Mouse (Mus musculus) mouse embryonic stem cell (cell line): ENCODE measurements around the gene Ackr4.

Experiments
- in situ Hi-C, 2 experiments: fragments of 300-500 bp; cut with MboI; formaldehyde crosslinking; loops; 1 replicate in 1 of 2; 3 replicates in 1 of 2; pipeline ENCODE4 v1.14.3; 2019 to 2020; ENCODE audit warnings: low sequenced_read_pairs in 2 of 2, low pct_unique_long_range_greater_than_20kb in 1 of 2, mixed read lengths in 1 of 2; ENCODE audit not compliant: unreplicated experiment in 1 of 2

Gene Ackr4

GRCm38 (mm10) chr9:104126833-104127232 is at the start of gene Ackr4:
TSS of gene Ackr4 (minus strand) at chr9:104126933.
- in situ Hi-C loops: no loop called here

DNA sequence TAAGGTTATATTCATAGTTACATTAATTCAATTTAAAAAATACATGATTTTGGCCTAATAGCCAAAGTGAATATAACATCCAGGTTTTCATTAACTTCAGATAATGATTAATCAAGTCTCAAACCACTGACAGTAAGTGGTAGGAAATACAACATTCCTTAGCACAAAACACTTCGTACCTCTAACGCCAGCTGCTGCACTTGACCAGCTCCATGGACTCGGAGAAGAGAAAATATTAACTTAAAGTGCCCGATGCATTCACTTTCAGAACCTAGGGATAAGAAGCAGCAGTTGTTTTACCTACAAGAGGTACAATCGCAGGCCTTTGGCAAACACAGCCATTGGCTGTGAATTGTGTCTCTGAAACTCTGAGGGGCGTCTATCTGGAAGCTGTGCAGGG is 45.6 kb upstream of the Ackr4 start:
- in situ Hi-C loops: no loop called here

- in situ Hi-C loops: no loop called here
Observed at GRCm38 (mm10) chr9:104171651-104172050, 44.9 kb upstream of the Ackr4 start.

DNA sequence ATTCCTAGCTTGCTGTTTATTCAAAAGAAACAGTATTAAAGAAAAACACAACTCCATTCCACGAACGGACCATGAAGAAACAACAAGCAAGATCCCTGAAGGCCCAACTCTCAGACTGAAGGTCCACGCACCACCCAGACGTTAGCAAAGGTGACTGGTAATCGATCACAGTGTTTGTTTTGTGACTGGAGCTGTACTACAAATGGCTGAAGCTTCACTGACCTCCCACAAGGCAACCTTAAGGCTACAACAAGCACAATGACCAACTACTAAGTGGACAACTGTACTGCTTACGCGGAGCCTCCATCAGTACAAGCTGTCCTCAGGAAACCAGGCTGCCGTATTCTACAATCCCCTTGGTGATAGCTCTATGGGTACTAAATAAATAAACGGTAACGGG is 43.3 kb upstream of the Ackr4 start:
- in situ Hi-C loops: no loop called here

DNA sequence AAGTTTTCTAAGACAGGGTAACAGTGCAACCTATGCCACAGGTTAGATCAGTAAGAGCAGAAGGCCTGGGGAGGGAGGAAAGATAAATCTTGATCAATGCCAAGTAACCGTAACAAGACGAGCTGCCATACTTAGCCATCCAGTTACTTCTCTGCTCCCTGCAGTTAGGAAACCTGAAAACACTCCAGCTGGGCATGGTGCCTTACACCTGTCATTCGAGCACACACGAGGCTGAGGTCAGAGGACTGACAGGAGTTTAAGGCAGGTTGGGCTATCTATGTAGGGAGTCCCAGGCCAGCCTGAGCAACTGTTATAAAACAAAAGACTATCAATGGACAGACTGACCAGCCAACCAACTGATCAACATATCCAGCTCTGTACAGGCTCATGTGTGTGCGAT is 39.2 kb upstream of the Ackr4 start:
- in situ Hi-C loops: no loop called here

- in situ Hi-C loops: no loop called here
Observed at GRCm38 (mm10) chr9:104164194-104164593, 37.5 kb upstream of the Ackr4 start.

DNA sequence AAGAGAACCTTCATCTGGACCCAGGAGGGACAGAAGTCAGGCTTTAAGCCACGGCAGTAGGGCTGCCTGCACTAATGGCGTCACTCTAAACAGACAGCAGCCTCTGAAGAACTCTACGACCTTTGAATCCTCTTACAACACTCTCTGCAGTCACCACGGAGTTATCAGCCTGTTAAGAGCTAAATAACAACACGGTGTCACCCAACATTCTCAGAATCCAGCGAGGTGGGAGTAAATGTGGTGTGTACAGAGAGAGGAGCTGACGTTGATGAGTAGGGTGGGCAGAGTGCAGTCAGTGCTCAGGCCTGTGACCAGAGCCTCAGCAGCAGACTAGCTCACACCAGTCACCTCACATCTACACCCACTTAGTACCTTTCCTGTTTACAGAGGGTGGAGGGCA is 34.4 kb upstream of the Ackr4 start:
- in situ Hi-C loops: no loop called here

- in situ Hi-C loops: no loop called here
Observed at GRCm38 (mm10) chr9:104157291-104157690, 30.6 kb upstream of the Ackr4 start.

GRCm38 (mm10) chr9:104156506-104156905 is 29.8 kb upstream of the Ackr4 start:
- in situ Hi-C loops: no loop called here

DNA sequence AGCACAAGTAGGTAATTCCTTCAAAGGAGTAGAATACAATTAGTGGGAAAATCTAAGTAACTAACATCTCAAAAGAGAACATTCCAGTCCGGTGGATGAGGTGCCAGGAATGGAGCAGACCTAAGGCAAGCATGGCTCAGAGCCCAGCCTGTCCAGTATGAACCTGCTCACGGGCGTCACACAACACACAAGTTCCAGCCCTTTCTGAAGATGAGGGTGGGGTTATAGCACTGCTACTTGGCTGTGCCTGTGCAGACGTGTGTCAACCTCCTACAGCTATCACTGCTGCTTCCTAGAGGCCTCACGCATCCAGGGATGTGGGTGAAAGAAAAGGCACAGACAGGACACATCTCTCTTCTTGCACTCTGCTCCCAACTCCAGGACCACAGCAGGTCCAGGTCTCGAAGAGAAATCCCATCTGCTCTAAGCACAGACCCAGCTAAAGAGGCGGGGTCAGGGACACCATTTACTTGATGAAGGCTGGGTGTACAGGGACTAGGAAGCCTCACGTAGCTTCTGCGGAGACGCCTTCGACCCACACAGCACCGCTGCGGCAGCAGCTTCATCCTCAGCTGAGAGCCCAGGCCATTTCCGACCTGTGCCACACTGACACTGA is 28.5 kb upstream of the Ackr4 start:
- in situ Hi-C loops: no loop called here

GRCm38 (mm10) chr9:104152121-104152520 is 25.4 kb upstream of the Ackr4 start:
- in situ Hi-C loops: no loop called here

- in situ Hi-C loops: no loop called here
Observed at GRCm38 (mm10) chr9:104148969-104149368, 22.2 kb upstream of the Ackr4 start.

GRCm38 (mm10) chr9:104146683-104147082 is 19.9 kb upstream of the Ackr4 start:
- in situ Hi-C loops: no loop called here

DNA sequence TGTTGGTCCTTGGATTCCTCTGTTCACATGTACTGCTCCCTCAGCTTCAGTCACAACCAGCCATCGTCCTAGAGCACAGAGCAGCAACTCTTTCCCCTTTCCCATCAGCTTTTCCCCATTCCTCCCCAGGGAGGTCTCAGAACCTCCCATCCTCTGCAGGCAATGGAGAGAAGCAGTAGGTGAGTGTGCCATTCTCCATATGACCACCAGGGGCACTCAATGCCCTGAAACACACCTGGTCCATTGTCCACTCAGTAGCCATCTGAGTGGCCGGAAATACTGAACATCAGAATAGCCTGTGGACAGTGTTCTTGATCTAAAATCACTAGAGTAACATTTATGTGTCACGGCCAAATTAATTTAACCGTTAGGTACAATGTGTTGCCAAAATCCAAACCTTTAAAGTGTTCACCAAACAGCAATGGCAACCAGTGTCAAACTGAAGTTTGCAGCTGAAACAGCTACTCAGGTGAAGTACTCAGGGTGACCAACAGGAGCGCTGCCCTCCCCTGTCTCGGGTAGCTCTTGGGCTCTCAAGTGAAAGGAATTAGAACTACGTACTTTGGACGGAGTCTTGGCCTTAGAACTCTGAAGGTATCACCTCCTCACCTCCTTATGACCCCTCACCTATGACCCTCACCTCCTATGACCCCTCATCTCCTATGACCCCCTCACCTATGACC is 17.7 kb upstream of the Ackr4 start:
- in situ Hi-C loops: no loop called here

- in situ Hi-C loops: no loop called here
Observed at GRCm38 (mm10) chr9:104142805-104143204, 16.1 kb upstream of the Ackr4 start.

- in situ Hi-C loops: no loop called here
Observed at GRCm38 (mm10) chr9:104140351-104140750, 13.6 kb upstream of the Ackr4 start.

- in situ Hi-C loops: no loop called here
Observed at GRCm38 (mm10) chr9:104130141-104130755, 3.5 kb upstream of the Ackr4 start.

DNA sequence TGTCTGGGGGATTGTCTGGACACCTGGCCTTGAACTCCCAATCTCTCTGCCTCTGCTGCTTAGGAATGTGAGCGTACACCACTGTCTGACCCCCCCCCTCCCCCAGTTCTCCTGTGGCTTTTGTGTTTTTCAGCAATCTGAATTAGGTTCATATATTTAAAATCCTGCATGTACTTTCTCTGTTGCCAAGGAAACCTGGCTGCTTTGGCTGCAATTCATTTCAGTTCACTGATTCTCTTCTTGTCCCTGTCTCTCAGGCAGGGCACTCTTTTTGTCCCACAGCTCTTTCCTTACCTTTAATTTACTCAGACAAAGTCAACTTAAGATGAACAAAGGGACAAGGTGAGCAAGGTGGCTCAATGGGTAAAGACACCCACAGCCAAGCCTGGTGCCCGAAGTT is 1.4 kb upstream of the Ackr4 start:
- in situ Hi-C loops: no loop called here

GRCm38 (mm10) chr9:104123622-104124021 is 3.1 kb downstream of the Ackr4 start:
- in situ Hi-C loops: no loop called here

DNA sequence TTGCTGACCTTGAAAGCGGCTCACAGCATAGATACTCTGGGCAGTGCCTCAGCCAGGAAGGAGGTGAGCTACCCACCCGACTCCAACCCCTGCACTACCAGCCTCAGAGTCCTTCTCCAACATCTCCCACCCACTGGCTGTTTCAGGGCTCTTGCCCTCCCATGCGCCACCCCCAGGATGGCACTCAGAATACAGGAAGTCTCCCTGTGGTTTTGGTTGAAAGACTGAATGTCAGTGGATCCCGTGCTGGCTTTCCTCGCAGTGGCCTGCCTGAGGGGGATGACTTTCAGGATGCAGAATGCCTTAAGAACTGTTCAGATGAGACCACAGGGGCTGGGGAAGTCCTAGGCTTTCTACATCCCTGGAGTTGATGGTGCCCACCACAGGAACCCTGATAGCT is 3.6 kb downstream of the Ackr4 start:
- in situ Hi-C loops: no loop called here
